Mouse (Mus musculus): ENCODE measurements at regions not wholly inside any gene's neighbourhood (a gene's known extent, or its start where the extent isn't known, plus 50 kb on each side); places are given as distances from the start of the nearest gene placed in this dataset.
A peak's percentile ranks its signal among the peaks of the same experiment; 100 is the strongest.
"Not testable (repeated sequence)": the region's sequence is repeated elsewhere in the genome, so short reads cannot be mapped to it uniquely, and the experiment has no call there.

- H3K27ac ChIP-seq (ENCODE audit: low read depth, low read length); H3K27me3 ChIP-seq (replicated peaks; ENCODE audit: control insufficient read depth, insufficient read depth, low read length); ATAC-seq; H3K36me3 ChIP-seq (ENCODE audit: control insufficient read depth, insufficient read depth); H3K9me3 ChIP-seq (ENCODE audit: control insufficient read depth); H3K4me1 ChIP-seq (replicated peaks; ENCODE audit: control insufficient read depth, insufficient read depth, low read length); H3K9ac ChIP-seq (ENCODE audit: low read depth, low read length): not testable (repeated sequence)
- 29% methylated on average over 29 of the region's 29 CpGs for WGBS
- peak overlapping the region; percentile 29 for H3K4me3 ChIP-seq (ENCODE audit: low read depth, low read length)
- peak overlapping the region; percentile 62 for H3K4me2 ChIP-seq (replicated peaks; ENCODE audit: low read depth)
These were observed 482.5 kb upstream of the Snrpn start for GRCm38 (mm10) chr7:60622271-60623249.

DNA sequence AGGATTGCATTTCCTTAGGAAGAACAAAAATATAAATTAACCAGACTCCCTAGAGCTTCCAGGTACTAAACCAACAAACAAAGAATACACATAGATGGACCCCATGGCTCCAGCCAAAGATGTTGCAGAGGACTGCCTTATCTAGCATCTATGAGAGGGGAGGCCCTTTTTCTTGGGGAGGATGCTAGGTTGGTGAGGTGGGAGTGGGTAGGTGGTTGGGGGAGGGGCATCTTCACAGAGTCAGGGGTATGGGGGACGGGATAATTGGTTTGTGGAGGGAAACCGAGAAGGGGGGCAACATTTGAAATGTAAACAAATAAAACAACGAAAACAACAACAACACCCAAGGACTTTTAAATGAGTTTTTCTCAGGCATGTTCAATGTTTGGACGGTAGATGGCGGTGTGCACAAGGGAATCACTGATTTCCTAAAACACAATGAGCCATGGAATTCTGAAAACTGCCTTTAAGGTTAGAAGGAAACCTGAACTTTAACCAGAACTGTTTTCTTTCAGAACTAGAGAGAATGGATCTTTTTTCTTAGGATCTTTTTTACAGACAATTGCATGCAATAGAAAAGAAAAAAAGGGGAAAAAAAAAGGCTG lies 477.2 kb upstream of the Snrpn start:
- H3K27ac ChIP-seq (ENCODE audit: low read depth, low read length); H3K9ac ChIP-seq (ENCODE audit: low read depth, low read length); H3K4me3 ChIP-seq (ENCODE audit: low read depth, low read length); H3K36me3 ChIP-seq (ENCODE audit: control insufficient read depth, insufficient read depth); H3K4me1 ChIP-seq (replicated peaks; ENCODE audit: control insufficient read depth, insufficient read depth, low read length); ATAC-seq; H3K27me3 ChIP-seq (replicated peaks; ENCODE audit: control insufficient read depth, insufficient read depth, low read length); H3K4me2 ChIP-seq (replicated peaks; ENCODE audit: low read depth); H3K9me3 ChIP-seq (ENCODE audit: control insufficient read depth): not testable (repeated sequence)
- WGBS, result 9% methylated on average over 5 of the region's 5 CpGs
- TF ChIP-seq CTCF (IDR thresholded peaks at IDR 0.05; ENCODE audit: low read depth), result peak; percentile 67

Measured in intestine, postnatal 0 days (tissue).